Mouse (Mus musculus): ENCODE measurements around the gene Il3ra.

- TF ChIP-seq CTCF (IDR thresholded peaks at IDR 0.05; ENCODE audit: borderline replicate concordance, extremely low read depth, insufficient read depth, insufficient read length) (no peak), POLR2A (IDR thresholded peaks at IDR 0.05; ENCODE audit: borderline replicate concordance, extremely low read depth, insufficient read depth, insufficient read length, poor library complexity, severe bottlenecking) (no peak)
Observed at GRCm38 (mm10) chr14:14348674-14349401, 2.8 kb downstream of the Il3ra start.
